Mouse (Mus musculus) CD8-positive naive resting alpha-beta T cell, adult 2 months (primary cell): ENCODE data around the gene Psmf1.

Experiments
- DNase-seq, 2 experiments: peaks; one replicate each; pipeline ENCODE4 v3.0.0; 2022; ENCODE audit warnings: low read depth in 2 of 2, low spot score in 2 of 2

The Psmf1 gene

GRCm38 (mm10) chr2:151735422-151735821, 8.6 kb downstream of the Psmf1 start:
- DNase-seq = no peak

GRCm38 (mm10) chr2:151733151-151733865, 10.7 kb downstream of the Psmf1 start:
- DNase-seq = no peak

GRCm38 (mm10) chr2:151724094-151724493, 19.9 kb downstream of the Psmf1 start:
- DNase-seq = no peak

- no peak for DNase-seq
Observed at GRCm38 (mm10) chr2:151716318-151717055, 27.5 kb downstream of the Psmf1 start.

GRCm38 (mm10) chr2:151715526-151715925, 28.5 kb downstream of the Psmf1 start:
- no peak for DNase-seq

GRCm38 (mm10) chr2:151712647-151713046, 31.3 kb downstream of the Psmf1 start:
- DNase-seq = no peak

GRCm38 (mm10) chr2:151702851-151703190, 41.2 kb downstream of the Psmf1 start:
- no peak for DNase-seq

GRCm38 (mm10) chr2:151702146-151702850, 41.7 kb downstream of the Psmf1 start:
- no peak for DNase-seq

GRCm38 (mm10) chr2:151701231-151702145, 42.5 kb downstream of the Psmf1 start, which contains the start of gene Tmem74b:
Gene Tmem74b (plus strand): TSS chr2:151702008.
- DNase-seq = no peak

- DNase-seq = no peak
Observed at GRCm38 (mm10) chr2:151682976-151683375, 61.0 kb downstream of the Psmf1 start.

- DNase-seq = no peak
Observed at GRCm38 (mm10) chr2:151682357-151682756, 61.6 kb downstream of the Psmf1 start.

GRCm38 (mm10) chr2:151676234-151676633, 67.8 kb downstream of the Psmf1 start:
- no peak for DNase-seq

- no peak for DNase-seq
Observed at GRCm38 (mm10) chr2:151670968-151671329, 73.0 kb downstream of the Psmf1 start.

GRCm38 (mm10) chr2:151670026-151670967, 73.7 kb downstream of the Psmf1 start:
- no peak for DNase-seq

- no peak for DNase-seq
Observed at GRCm38 (mm10) chr2:151668433-151668832, 75.6 kb downstream of the Psmf1 start, which contains the start of gene Rad21l. Gene Rad21l (minus strand): TSS chr2:151668533.
